Mouse (Mus musculus) stomach, embryonic 14.5 days (tissue): ENCODE results near the gene Fam13a. TPM values are rescaled to one million over a fixed set of nuclear protein-coding genes. Genes with fewer than 3 reads are reported as not detected.

Experiments
- ATAC-seq: fragments of 200-750 bp; cut with Nextera tagmentation; 2 replicates; pipeline ENCODE4 v1.8.0; 2017; ENCODE audit warnings: low read depth, moderate TSS enrichment; ENCODE audit not compliant: insufficient number of reproducible peaks, insufficient read depth, low FRiP score
- H3K27ac ChIP-seq: fragments of 300-500 bp; sonication (generic); 2 replicates; pipeline ENCODE4 v1.5.1; 2014; ENCODE audit warnings: mild to moderate bottlenecking, low read length, moderate library complexity, mixed read lengths
- H3K27me3 ChIP-seq: fragments of 300-500 bp; sonication (generic); 2 replicates; pipeline ENCODE4 v1.6.1; 2014; ENCODE audit warnings: low read length, control low read depth, mixed read lengths; ENCODE audit not compliant: control insufficient read depth, insufficient read depth
- H3K36me3 ChIP-seq: fragments of 300-500 bp; sonication (generic); 2 replicates; pipeline ENCODE4 v1.6.1; 2014; ENCODE audit warnings: mild to moderate bottlenecking, control low read depth, low read length, moderate library complexity, mixed read lengths; ENCODE audit not compliant: control insufficient read depth, insufficient read depth
- H3K4me1 ChIP-seq: fragments of 300-500 bp; sonication (generic); 2 replicates; pipeline ENCODE4 v1.6.1; 2014; ENCODE audit warnings: low read length, control low read depth, mixed read lengths; ENCODE audit not compliant: control insufficient read depth, insufficient read depth
- H3K4me2 ChIP-seq: fragments of 300-500 bp; sonication (generic); replicated peaks from 2 replicates; pipeline ENCODE4 v1.6.1; 2014; ENCODE audit warnings: low read depth, low read length, control low read depth
- H3K4me3 ChIP-seq: fragments of 300-500 bp; sonication (generic); 2 replicates; pipeline ENCODE4 v1.5.1; 2014; ENCODE audit warnings: low read depth, low read length, control low read depth
- H3K9ac ChIP-seq: fragments of 300-500 bp; sonication (generic); replicated peaks from 2 replicates; pipeline ENCODE4 v1.6.1; 2014; ENCODE audit warnings: low read depth, mild to moderate bottlenecking, control low read depth, low read length, moderate library complexity, mixed read lengths
- H3K9me3 ChIP-seq: fragments of 300-500 bp; sonication (generic); 2 replicates; pipeline ENCODE4 v1.6.1; 2016; ENCODE audit warnings: low read depth, low read length, control low read depth; ENCODE audit not compliant: control insufficient read depth
- WGBS: fragments of 180-500 bp; shearing (Covaris S2); extraction: QIAGEN DNeasy Blood & Tissue Kit; methylation state at CpG from one replicate; pipeline ENCODE4 v1.1.7; 2014; 5-methylcytosine and 5-hydroxymethylcytosine counted together
- polyA plus RNA-seq: library from polyadenylated mRNA; unstranded; fragments of >200 nt; fragmentation: Nextera tagmentation; extraction: Ambion mirVana; gene quantifications from 2 replicates; pipeline ENCODE4 v1.2.1, GENCODE M21; 2014

Fam13a gene
- polyA plus RNA-seq, 1 experiment from 2014 or later, result 11.8 TPM

DNA sequence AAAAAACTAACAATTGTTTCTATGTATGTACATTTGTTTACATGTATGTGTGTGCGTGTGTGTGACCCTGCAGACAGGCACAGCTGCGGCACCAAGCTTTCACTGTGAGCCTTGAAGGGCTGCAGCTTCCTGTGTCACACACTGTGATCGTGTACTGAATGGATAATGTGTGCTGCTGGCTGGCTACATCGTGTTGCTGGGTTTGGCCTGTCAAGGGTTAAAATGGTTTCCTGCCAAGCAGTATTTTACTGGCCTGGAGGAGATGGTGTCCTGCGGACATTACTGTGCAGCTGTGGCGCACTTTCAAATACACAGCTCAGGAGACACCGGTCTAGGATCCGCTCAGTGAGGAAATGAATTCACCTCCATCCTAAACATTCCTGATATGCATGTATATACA, 121.2 kb downstream of the Fam13a start:
- Histone ChIP-seq H3K9me3 (peaks cover 13% of the 10 kb centered on the region; the same call in 1 of the 2 replicates), H3K9ac (no peak overlapping the region), H3K27me3 (no peaks in the 10 kb centered on the region), H3K4me2 (no peak overlapping the region), H3K27ac (no peak overlapping the region), H3K36me3 (no peaks in the 10 kb centered on the region), H3K4me1 (0 out of 2 replicates have a peak, but pooled peaks cover 3% of the 10 kb centered on the region), H3K4me3 (no peak overlapping the region)
- WGBS, result 32% methylated on average over 8 of the region's 8 CpGs
- ATAC-seq, result peak; percentile 50; the same call in 1 of the 2 replicates

DNA sequence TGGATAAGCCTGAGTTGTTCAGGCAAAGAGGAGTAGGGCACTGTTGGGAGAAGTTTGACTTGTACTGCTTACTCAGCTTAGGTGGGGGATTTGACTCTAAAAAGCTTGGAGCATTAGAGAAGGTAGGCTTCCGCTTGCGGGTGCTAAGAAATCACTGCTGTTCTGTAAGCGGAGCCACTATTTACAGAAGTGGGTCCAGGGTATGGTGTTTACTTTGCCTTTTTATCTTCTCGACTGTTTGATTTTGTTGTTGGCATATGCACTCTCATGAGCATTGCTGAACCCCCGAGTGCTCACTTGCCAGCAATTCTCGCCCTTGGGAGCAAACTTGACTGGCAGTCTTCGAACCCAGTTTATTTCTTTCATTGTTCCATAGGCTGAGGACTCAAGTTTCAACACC, 123.8 kb downstream of the Fam13a start:
- H3K4me1 ChIP-seq, result 0 out of 2 replicates have a peak, but pooled peaks cover 3% of the 10 kb centered on the region
- 66% methylated on average over 7 of the region's 7 CpGs for WGBS

DNA sequence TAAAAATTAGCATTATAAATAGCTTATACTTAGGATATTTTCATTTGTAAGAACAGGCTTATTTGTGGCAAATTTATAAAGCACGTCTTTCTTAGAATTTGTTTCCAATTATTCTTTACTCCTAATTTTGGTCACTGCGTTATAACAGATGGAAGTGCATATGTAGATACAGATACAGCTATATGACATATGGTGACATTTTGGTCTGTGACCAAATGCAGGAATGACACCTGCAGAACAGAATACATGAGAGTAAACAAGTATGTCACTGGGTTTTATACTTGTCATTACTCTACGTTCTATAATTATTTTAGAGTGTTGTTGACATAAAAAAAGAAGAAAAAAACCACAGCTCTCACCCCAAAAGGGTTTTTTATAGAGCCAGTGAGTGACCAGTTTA, 125.3 kb downstream of the Fam13a start:
- 0 out of 2 replicates have a peak, but pooled peaks cover 3% of the 10 kb centered on the region for H3K4me1 ChIP-seq
- WGBS, result 84% methylated on average over 3 of the region's 3 CpGs
- ATAC-seq, result no peak
- no peak overlapping the region for H3K27ac ChIP-seq
- no peaks in the 10 kb centered on the region for H3K36me3 ChIP-seq
- H3K27me3 ChIP-seq, result no peaks in the 10 kb centered on the region
- no peak overlapping the region for H3K4me3 ChIP-seq
- H3K9me3 ChIP-seq, result no peaks in the 10 kb centered on the region
- H3K9ac ChIP-seq, result no peak overlapping the region
- no peak overlapping the region for H3K4me2 ChIP-seq

More for the DNA sequence above, 123.8 kb downstream of the Fam13a start:
- H3K9me3 ChIP-seq, result no peaks in the 10 kb centered on the region
- no peaks in the 10 kb centered on the region for H3K36me3 ChIP-seq
- H3K9ac ChIP-seq, result no peak overlapping the region
- ATAC-seq, result peak; percentile 68; the same call in 1 of the 2 replicates
- H3K27me3 ChIP-seq, result no peaks in the 10 kb centered on the region
- no peak overlapping the region for H3K4me2 ChIP-seq
- H3K27ac ChIP-seq, result no peak overlapping the region
- H3K4me3 ChIP-seq, result no peak overlapping the region

DNA sequence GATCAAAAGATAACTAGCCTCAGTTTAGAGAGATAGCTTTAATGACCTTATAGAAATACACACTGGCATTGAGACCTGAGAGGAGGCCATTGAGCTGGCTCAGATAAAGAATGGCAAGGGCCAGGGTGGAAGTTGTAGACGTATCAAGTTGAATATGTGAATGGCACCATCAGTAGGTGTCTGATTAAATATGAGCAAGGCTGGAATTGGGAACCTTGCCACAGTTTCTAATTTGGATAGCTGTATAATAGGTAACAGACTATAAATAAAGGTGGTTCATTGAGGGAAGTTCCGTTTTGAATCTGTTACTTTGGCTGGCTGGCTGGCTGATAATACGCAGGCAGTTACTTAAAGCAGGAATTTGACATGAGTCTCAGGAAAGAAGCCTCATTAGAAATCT, 127.7 kb downstream of the Fam13a start:
- Histone ChIP-seq H3K27ac (no peak overlapping the region), H3K9me3 (no peaks in the 10 kb centered on the region), H3K27me3 (no peaks in the 10 kb centered on the region), H3K4me1 (no peaks in the 10 kb centered on the region), H3K4me2 (no peak overlapping the region), H3K4me3 (no peak overlapping the region), H3K9ac (no peak overlapping the region), H3K36me3 (no peaks in the 10 kb centered on the region)
- 83% methylated on average over 3 of the region's 3 CpGs for WGBS
- no peak for ATAC-seq

DNA sequence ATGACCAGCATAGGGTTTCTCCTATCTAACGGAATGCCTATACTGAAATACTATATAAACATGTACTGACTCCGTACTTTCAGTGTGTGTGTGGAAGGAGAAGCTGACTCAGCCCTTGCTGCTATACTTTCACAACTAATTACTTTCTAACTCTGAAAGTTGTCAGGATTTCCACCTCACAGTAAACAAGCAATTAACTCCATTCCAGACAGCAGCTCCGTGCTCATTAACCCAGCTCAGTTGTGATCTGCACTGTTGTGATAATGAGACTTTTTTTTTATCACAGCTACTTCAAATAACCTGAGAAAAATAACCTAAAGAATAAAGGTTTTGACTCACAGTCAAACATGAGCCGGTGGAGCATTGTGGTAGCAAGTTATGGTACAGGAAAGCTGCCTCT, 129.4 kb downstream of the Fam13a start:
- Histone ChIP-seq H3K36me3 (no peaks in the 10 kb centered on the region), H3K4me3 (no peak overlapping the region), H3K4me2 (no peak overlapping the region), H3K9me3 (no peaks in the 10 kb centered on the region), H3K27me3 (no peaks in the 10 kb centered on the region), H3K27ac (no peak overlapping the region), H3K4me1 (no peaks in the 10 kb centered on the region), H3K9ac (no peak overlapping the region)
- ATAC-seq, result no peak
- 79% methylated on average over 4 of the region's 4 CpGs for WGBS

DNA sequence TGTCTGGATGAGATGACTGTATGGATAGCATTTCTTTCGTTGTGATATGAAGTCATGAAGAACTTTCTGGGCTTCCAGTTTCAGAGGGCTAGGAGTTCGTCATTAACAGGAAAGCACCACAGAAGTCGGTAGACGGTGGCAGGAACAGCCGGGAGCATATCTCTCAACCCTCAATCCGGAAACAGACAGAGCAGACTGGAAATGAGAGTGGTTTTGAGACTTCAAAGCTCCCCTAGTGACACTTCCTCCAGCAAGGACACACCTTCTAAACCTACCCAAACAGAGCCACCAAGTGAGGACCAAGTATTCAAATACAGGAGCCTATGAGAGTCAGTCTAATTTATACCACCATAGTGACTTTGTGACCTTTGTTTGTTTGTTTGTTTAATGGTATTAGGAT, 131.0 kb downstream of the Fam13a start:
- Histone ChIP-seq H3K27me3 (no peaks in the 10 kb centered on the region), H3K4me3 (no peak overlapping the region), H3K4me2 (no peak overlapping the region), H3K27ac (no peak overlapping the region), H3K36me3 (no peaks in the 10 kb centered on the region), H3K4me1 (no peaks in the 10 kb centered on the region), H3K9ac (no peak overlapping the region), H3K9me3 (no peaks in the 10 kb centered on the region)
- 85% methylated on average over 6 of the region's 6 CpGs for WGBS
- ATAC-seq, result no peak

DNA sequence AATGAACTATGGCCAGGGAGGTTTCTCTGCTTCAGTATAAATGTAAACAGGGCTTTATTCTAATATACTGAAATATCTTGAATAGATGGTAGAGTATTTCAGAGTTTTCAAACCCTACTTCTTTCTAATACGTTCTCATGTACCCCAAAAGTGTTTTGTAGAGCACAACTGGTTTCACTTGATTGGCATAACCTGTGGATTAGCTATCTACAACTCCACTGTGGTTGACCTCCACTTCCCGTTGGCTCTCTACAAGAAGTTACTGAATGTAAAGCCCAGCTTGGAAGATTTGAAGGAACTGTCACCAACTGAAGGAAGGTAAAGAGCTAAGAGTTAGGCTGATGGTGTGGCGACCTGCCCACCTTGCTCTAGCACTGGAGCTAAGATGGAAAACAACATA, 134.4 kb downstream of the Fam13a start:
- Histone ChIP-seq H3K4me2 (no peak overlapping the region), H3K36me3 (no peaks in the 10 kb centered on the region; the same call in 1 of the 2 replicates), H3K27me3 (no peaks in the 10 kb centered on the region), H3K9ac (no peak overlapping the region), H3K4me1 (no peaks in the 10 kb centered on the region), H3K4me3 (no peak overlapping the region), H3K27ac (no peak overlapping the region), H3K9me3 (no peaks in the 10 kb centered on the region)
- no peak for ATAC-seq
- 89% methylated on average over 3 of the region's 3 CpGs for WGBS

DNA sequence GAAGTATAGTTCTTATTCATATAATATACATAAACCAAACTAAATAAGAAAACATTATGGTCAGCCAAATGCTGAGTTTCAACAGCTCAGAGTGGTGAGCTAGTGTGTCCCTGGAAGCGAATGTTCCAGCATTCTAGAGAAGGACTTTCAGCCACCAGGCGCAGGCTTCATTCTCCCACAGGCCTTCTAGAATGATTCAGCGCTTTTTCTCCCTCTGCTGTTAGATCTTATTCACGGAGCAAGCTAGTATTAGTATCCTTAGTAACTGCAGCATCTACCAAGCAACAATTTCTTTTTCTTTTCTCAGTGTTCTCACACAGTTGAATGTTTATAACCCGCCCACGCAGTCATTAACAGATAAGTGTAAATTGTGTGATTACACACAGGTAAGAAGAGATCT, 142.1 kb downstream of the Fam13a start:
- Histone ChIP-seq H3K4me2 (no peak overlapping the region), H3K9me3 (no peaks in the 10 kb centered on the region), H3K4me3 (no peak overlapping the region), H3K27me3 (no peaks in the 10 kb centered on the region), H3K9ac (no peak overlapping the region), H3K4me1 (no peaks in the 10 kb centered on the region), H3K27ac (no peak overlapping the region), H3K36me3 (no peaks in the 10 kb centered on the region)
- no peak for ATAC-seq
- 85% methylated on average over 6 of the region's 6 CpGs for WGBS
